Mouse (Mus musculus) spleen, adult 2 months (tissue): ENCODE data around the gene Fgfr2. TPM values are rescaled to one million over a fixed set of nuclear protein-coding genes. Genes with fewer than 3 reads are reported as not detected.

ENCODE experiments used
- DNase-seq, 2 experiments: peaks; one replicate each; pipeline versions ENCODE4 v3.0.0 to v3.0.0-alpha.2; 2012 to 2021; ENCODE audit warnings: low spot score in 2 of 2, low read depth in 1 of 2
- H3K27ac ChIP-seq: fragments of 200-500 bp; 2 replicates; pipeline ENCODE4 v1.5.1; 2012; ENCODE audit warnings: low read length, inconsistent platforms; ENCODE audit not compliant: insufficient read depth
- H3K27me3 ChIP-seq: fragments of 200-500 bp; 2 replicates; pipeline ENCODE4 v1.6.1; 2012; ENCODE audit warnings: mild to moderate bottlenecking, moderate library complexity, low read length, inconsistent platforms; ENCODE audit not compliant: control insufficient read depth, insufficient read depth
- H3K36me3 ChIP-seq: fragments of 200-500 bp; 2 replicates; pipeline ENCODE4 v1.6.1; 2012; ENCODE audit warnings: mild to moderate bottlenecking, low read length, inconsistent platforms; ENCODE audit not compliant: control insufficient read depth, insufficient read depth
- H3K4me1 ChIP-seq: fragments of 200-500 bp; 2 replicates; pipeline ENCODE4 v1.6.1; 2011; ENCODE audit warnings: inconsistent platforms; ENCODE audit not compliant: control insufficient read depth, insufficient read depth, insufficient read length
- H3K4me3 ChIP-seq: fragments of 200-500 bp; 2 replicates; pipeline ENCODE4 v1.5.1; 2011; ENCODE audit warnings: mild to moderate bottlenecking, inconsistent platforms; ENCODE audit not compliant: insufficient read depth, insufficient read length; ENCODE audit errors: extremely low read depth
- CTCF ChIP-seq: fragments of 200-500 bp; IDR thresholded peaks from 2 replicates; pipeline ENCODE4 v1.5.1; 2011; ENCODE audit warnings: mild to moderate bottlenecking, inconsistent platforms; ENCODE audit not compliant: insufficient read depth, insufficient read length, insufficient replicate concordance; ENCODE audit errors: extremely low read depth
- POLR2A ChIP-seq: fragments of 200-500 bp; IDR thresholded peaks from 2 replicates; pipeline ENCODE4 v1.6.1; 2011; ENCODE audit warnings: low read depth, low read length, inconsistent platforms
- WGBS: fragments of 180-500 bp; shearing (Covaris S2); methylation state at CpG from one replicate; pipeline ENCODE4 v1.1.7; 2018; 5-methylcytosine and 5-hydroxymethylcytosine counted together
- polyA plus RNA-seq: library from polyadenylated mRNA; depleted of rRNA; stranded (reverse); fragments of >200 nt; gene quantifications from 2 replicates; pipeline ENCODE4 v1.2.3, GENCODE M21; 2012

Fgfr2 gene
- polyA plus RNA-seq, 1 experiment, result 1.6 TPM

DNA sequence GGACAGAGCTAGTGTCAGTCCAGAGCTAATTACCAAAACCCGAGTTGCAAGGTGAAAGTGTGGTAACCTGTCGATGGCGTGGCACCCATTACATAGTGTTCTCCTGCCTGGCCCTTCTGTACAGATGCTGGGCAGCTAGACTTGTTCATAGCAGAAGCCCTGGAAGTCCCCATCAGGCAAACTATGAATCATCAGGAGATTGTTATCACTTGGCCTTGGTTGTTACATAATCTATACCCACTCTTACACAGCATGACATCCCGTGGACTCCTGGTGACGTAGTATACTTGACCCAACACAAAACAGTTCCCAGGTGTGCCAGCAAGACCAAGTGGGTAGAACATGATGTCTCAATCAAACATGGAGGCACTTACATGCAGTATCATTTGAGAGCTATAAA lies 2885.9 kb downstream of the Fgfr2 start:
- no peak for DNase-seq
- no peak overlapping the region for H3K27ac ChIP-seq
- TF ChIP-seq CTCF (no peak), POLR2A (no peak)
- H3K27me3 ChIP-seq, result no peaks in the 10 kb centered on the region
- H3K4me1 ChIP-seq, result no peaks in the 10 kb centered on the region
- 84% methylated on average over 5 of the region's 5 CpGs for WGBS
- no peak overlapping the region for H3K4me3 ChIP-seq
- H3K36me3 ChIP-seq, result no peaks in the 10 kb centered on the region

DNA sequence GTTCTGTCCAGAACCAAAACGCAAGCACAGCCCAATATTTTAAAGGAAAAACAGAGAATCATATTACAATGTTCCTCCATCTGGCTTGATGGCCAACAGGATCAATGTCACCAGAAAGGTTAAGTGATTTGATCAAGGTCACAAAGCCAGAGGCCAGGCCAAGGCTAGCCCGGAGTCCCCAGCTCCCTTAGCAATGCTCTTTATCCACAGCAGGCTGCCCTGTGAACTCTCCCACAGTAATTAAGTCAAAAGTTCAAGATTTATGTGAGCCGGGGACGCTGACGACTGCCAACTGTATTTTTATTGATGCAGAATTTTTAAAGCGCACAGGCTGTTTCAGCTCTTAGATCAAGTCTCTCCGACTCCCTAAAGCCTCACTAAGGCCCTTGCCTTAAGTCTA lies 2889.4 kb downstream of the Fgfr2 start:
- H3K27me3 ChIP-seq, result no peaks in the 10 kb centered on the region
- DNase-seq, result no peak
- TF ChIP-seq CTCF, result no peak
- no peak for TF ChIP-seq POLR2A
- 89% methylated on average over 7 of the region's 7 CpGs for WGBS
- no peaks in the 10 kb centered on the region for H3K36me3 ChIP-seq
- H3K4me3 ChIP-seq, result no peak overlapping the region
- H3K27ac ChIP-seq, result no peak overlapping the region
- no peaks in the 10 kb centered on the region for H3K4me1 ChIP-seq

DNA sequence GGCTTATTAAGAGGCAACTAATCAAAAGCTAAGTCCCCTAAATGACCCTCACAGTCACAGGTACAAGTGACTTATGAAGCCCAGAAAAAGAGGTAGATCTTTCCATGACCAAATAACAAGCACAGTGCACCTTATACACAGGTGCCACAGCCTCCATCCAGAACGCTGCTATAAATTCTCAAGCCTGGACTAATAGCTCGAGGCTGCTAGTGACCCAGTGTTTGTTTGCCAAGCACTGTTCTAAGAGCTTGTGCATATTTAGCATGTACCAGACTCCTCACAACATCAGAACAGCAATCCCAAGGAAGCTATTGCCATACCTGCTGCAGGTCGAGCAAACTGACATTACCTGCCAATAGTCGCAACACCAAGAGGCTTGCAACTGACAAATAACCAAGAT lies 2893.1 kb downstream of the Fgfr2 start:
- H3K36me3 ChIP-seq, result no peaks in the 10 kb centered on the region
- 82% methylated on average over 4 of the region's 4 CpGs for WGBS
- H3K27ac ChIP-seq, result no peak overlapping the region
- H3K27me3 ChIP-seq, result no peaks in the 10 kb centered on the region
- no peak overlapping the region for H3K4me3 ChIP-seq
- DNase-seq, result no peak
- TF ChIP-seq CTCF (no peak), POLR2A (no peak)
- H3K4me1 ChIP-seq, result no peaks in the 10 kb centered on the region

DNA sequence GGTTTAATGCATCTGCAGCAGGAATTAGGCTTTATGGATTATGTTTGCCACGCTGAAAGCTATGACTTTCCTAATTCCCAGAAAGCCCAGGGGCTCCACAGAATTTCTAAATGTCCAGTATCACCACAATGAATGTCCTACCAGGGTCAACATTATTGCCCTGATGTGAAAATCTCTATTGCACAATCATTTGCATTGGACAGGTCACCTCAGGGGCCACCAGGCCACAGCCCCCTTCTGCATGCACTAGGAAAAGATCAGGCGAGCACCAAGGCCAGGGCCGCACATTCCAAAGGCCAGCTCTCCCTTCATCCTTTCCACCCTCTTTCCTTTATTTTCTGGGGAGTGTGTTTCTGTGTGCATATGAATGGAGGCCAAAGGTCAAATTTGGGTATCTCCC lies 2897.9 kb downstream of the Fgfr2 start:
- Histone ChIP-seq H3K36me3 (no peaks in the 10 kb centered on the region), H3K27me3 (no peaks in the 10 kb centered on the region), H3K4me3 (no peak overlapping the region), H3K4me1 (no peaks in the 10 kb centered on the region), H3K27ac (no peak overlapping the region)
- no peak for DNase-seq
- WGBS, result 88% methylated on average over 3 of the region's 3 CpGs
- TF ChIP-seq CTCF, result no peak
- TF ChIP-seq POLR2A, result no peak

DNA sequence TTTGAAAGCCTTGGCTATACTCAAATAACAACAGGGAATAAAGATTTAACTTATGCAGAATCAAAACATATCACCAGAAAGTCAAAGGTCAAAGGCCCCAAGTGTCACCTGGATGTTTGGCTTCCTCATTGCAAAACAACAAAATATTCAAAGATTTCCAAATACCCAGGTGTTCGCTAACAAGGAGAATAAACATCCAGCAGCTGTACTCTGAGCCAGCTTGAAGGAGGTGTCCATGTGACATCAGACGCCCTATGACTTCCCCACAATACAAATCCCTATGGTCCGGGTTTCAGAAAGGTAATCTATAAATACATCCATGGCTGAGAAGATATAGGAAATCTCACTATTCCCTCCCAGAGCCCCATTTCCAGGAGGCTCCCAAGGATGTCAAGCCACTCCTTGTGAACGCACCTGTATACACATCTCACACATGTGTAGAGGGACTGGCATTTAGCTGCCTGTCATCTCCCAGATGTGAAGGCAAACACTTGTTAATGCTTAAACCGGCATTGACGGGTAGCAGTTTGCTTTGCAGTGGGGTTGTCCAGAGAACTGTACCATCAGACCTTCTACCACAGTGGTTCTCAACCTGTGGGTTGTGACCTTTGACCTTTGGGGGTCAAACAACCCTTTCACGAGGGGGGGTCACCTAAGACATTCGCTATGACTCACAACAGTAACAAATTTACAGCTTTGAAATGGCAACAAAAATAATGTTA lies 2900.4 kb downstream of the Fgfr2 start:
- H3K27me3 ChIP-seq, result no peaks in the 10 kb centered on the region
- DNase-seq, result no peak
- no peak for TF ChIP-seq POLR2A
- no peak for TF ChIP-seq CTCF
- no peak overlapping the region for H3K27ac ChIP-seq
- no peaks in the 10 kb centered on the region for H3K36me3 ChIP-seq
- H3K4me1 ChIP-seq, result no peaks in the 10 kb centered on the region
- H3K4me3 ChIP-seq, result no peak overlapping the region
- WGBS, result 84% methylated on average over 8 of the region's 8 CpGs

DNA sequence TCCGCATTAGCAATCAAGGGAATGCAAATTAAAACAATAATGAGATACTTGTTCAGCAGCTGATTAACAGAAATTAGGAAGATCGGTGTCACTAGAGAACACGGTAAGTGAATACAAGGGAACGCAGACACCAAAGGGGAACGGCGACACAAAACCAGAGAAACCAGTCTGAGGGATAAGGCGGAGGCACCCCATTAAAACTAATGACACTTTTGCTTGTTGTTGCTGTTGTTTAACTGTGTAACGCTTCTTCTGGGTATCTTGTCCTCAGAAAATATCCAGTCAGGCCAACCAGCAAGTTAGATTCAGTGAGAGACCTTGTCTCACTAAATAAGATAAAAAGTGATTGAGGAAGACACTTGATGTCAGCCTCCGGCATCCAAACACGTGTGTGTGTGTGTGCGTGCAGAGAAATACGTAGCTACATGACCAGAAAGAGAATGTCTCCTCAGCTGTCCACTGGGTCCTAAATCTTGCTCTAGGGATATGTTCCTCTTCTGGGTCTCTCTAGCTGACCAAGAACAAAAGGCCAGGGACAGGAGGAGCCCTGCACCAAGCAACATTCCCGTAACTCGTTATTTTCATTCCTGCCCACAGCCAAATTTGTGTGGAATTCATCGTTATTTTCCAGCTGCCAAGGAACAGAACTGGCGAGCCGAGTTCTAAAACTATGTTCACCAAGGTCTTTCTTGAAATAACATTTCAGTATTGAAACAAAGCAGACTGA lies 2901.3 kb downstream of the Fgfr2 start:
- no peak for DNase-seq
- no peaks in the 10 kb centered on the region for H3K36me3 ChIP-seq
- H3K27me3 ChIP-seq, result no peaks in the 10 kb centered on the region
- no peak for TF ChIP-seq POLR2A
- TF ChIP-seq CTCF, result no peak
- 89% methylated on average over 17 of the region's 17 CpGs for WGBS
- H3K4me1 ChIP-seq, result no peaks in the 10 kb centered on the region
- no peak overlapping the region for H3K27ac ChIP-seq
- H3K4me3 ChIP-seq, result no peak overlapping the region

DNA sequence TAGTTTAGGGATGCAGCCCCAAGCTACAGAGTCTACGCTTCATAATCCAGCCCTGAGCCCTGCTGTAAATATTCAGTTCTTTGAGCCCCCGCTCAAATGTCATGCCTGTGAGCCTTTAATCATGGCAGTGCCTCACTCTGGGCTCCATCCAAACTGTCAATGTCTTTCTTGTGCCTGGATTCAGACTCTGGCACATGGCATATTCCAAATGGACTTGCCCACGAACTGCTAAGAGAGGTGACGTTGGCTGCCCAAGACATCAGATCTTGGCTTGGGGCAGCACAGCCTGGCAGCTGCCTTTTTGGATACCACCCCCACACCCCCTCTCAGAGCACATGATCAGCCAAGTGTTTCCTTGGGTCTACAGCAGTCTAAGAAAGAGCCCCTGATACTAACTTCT lies 2902.5 kb downstream of the Fgfr2 start:
- Histone ChIP-seq H3K4me1 (no peaks in the 10 kb centered on the region), H3K36me3 (no peaks in the 10 kb centered on the region), H3K27me3 (no peaks in the 10 kb centered on the region), H3K4me3 (no peak overlapping the region), H3K27ac (no peak overlapping the region)
- no peak for DNase-seq
- WGBS, result 86% methylated on average over 4 of the region's 4 CpGs
- no peak for TF ChIP-seq CTCF
- no peak for TF ChIP-seq POLR2A
